Mouse (Mus musculus) cerebellum, adult 2 months (tissue): ENCODE measurements around the gene Dna2.

Experiments used
- CTCF ChIP-seq: fragments of 200-500 bp; IDR thresholded peaks from 2 replicates; pipeline ENCODE4 v1.5.1; 2011; ENCODE audit warnings: low read depth, mild to moderate bottlenecking, control low read depth, low read length, moderate library complexity, borderline replicate concordance; ENCODE audit not compliant: insufficient read depth
- POLR2A ChIP-seq: fragments of 200-500 bp; IDR thresholded peaks from 2 replicates; pipeline ENCODE4 v1.6.1; 2011; ENCODE audit warnings: low read length, control low read depth, borderline replicate concordance; ENCODE audit not compliant: insufficient read depth

DNA sequence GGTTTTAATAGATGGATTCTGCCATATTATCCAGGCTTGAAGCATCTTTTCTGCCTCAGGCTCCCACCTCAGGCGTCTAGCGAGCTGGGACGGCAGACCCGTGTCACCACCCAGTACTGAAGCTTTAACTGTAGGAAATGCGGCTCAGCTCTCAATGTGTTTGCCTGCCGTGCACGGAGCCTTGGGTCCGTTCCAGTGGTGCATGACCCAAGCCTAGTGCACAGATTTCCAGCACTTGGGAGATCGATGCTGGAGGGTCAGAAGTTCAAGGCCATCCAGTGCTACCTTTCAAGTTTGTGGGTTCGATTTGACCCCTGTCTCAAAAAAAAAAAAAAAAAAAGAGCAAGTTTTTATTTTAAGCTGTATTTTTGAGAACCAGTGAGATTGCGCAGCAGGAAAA, 19.0 kb downstream of the Dna2 start:
- TF ChIP-seq CTCF: no peak
- TF ChIP-seq POLR2A: no peak
